ENCODE assay signal across 29 mouse cellular contexts in the genomic region with DNA sequence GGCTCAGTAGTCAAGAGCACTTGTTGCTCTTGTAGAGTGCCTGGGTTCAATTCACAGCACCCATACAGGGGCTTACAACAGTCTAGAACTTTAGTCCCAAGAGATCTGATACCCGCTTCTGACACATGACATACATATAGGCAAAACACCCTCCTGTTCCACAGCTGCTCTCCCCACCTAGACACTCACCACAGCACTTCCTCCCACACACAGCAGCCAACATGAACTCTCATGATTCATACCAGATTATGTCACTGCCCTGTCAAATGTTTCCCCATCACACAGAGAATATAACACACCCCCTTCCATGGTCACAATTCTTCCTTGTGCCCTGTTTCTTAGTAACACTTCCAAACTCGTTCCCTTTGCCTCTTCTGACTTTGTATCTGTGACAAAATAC.
DNase-seq lines count a peak whose midpoint lies in the region; ATAC-seq and TF ChIP-seq lines count a peak whose summit lies in the region.
"Had no signal": no experiment of that assay in that cellular context is flagged by ENCODE, and none has a peak within 500 bp of the region (broad histone marks: within the 10 kb centered on the region; RNA-seq: fewer than 3 reads in every experiment).

No protein-coding gene starts in this region.

- no peak overlapping the region for H3K27ac ChIP-seq in lung, postnatal 0 days (ENCODE audit: low read length)
- H3K27ac ChIP-seq: hindbrain, embryonic 13.5 days; limb, embryonic 10.5 days; limb, embryonic 15.5 days; liver, embryonic 13.5 days; neural tube, embryonic 12.5 days had no signal

- H3K9me3 ChIP-seq in lung, postnatal 0 days (ENCODE audit: low read length) = no peaks in the 10 kb centered on the region
- H3K9me3 ChIP-seq: hindbrain, embryonic 13.5 days; limb, embryonic 10.5 days; limb, embryonic 15.5 days; liver, embryonic 13.5 days; neural tube, embryonic 12.5 days had no signal

- H3K27me3 ChIP-seq in lung, postnatal 0 days (replicated peaks; ENCODE audit: insufficient read depth, low read length) = no peaks in the 10 kb centered on the region
- H3K27me3 ChIP-seq in C2C12 (ENCODE audit: control insufficient read depth, insufficient read depth, insufficient read length) = no peaks in the 10 kb centered on the region
- H3K27me3 ChIP-seq: hindbrain, embryonic 13.5 days; limb, embryonic 15.5 days; liver, embryonic 13.5 days; neural tube, embryonic 12.5 days had no signal

- H3K79me3 ChIP-seq in C2C12 (ENCODE audit: low read depth) = no peaks in the 10 kb centered on the region

- no peak overlapping the region for H3K4me3 ChIP-seq in lung, postnatal 0 days (ENCODE audit: low read depth, low read length)
- H3K4me3 ChIP-seq in C2C12 (ENCODE audit: insufficient read depth, poor library complexity, severe bottlenecking) = no peak overlapping the region
- H3K4me3 ChIP-seq: erythroblast, embryonic 14.5 days; hindbrain, embryonic 13.5 days; limb, embryonic 10.5 days; limb, embryonic 15.5 days; liver, embryonic 13.5 days; neural tube, embryonic 12.5 days had no signal

- no peak for TF ChIP-seq CTCF in lung, postnatal 0 days (IDR thresholded peaks at IDR 0.05)
- TF ChIP-seq CTCF in C2C12 (IDR thresholded peaks at IDR 0.05; ENCODE audit: control insufficient read depth, insufficient read depth, insufficient read length) = no peak

- no peak overlapping the region for H3K4me2 ChIP-seq in lung, postnatal 0 days (replicated peaks; ENCODE audit: low read depth, low read length)
- H3K4me2 ChIP-seq: heart, embryonic 11.5 days; hindbrain, embryonic 13.5 days; limb, embryonic 15.5 days; liver, embryonic 13.5 days; midbrain, embryonic 11.5 days; neural tube, embryonic 12.5 days had no signal

- no peaks in the 10 kb centered on the region for H3K4me1 ChIP-seq in lung, postnatal 0 days (ENCODE audit: insufficient read depth, low read depth, low read length)
- H3K4me1 ChIP-seq: hindbrain, embryonic 13.5 days; liver, embryonic 13.5 days; neural tube, embryonic 12.5 days had no signal

- H3K79me2 ChIP-seq in C2C12 (ENCODE audit: control insufficient read depth, insufficient read depth) = no peaks in the 10 kb centered on the region

- 78% methylated on average over 2 of the region's 2 CpGs for WGBS in lung, postnatal 0 days

- peak; percentile 21 for DNase-seq in lung, postnatal 0 days (ENCODE audit: low spot score)
- no peak for DNase-seq in lung, postnatal 25 days (ENCODE audit: low spot score)
- DNase-seq in adipocyte (ENCODE audit: low spot score) = no peak
- DNase-seq in ovary, adult 18-20 months (ENCODE audit: low spot score) = no peak
- no peak for DNase-seq in gastrocnemius, postnatal 25 days
- DNase-seq: adrenal gland, postnatal 25 days; cerebellum, adult 11-12 months; cerebellum, adult 9-11 months; forebrain, postnatal 0 days; kidney, adult 9 months; kidney, postnatal 10 days; layer of hippocampus, adult 9-11 months; liver, embryonic 13.5 days; lung, adult 18-20 months; lung, postnatal 10 days; right cerebral cortex, postnatal 4 days; thymus, postnatal 25 days had no signal

- H3K36me3 ChIP-seq in lung, postnatal 0 days (ENCODE audit: insufficient read depth, low read length) = no peaks in the 10 kb centered on the region
- H3K36me3 ChIP-seq in C2C12 (ENCODE audit: control insufficient read depth, insufficient read depth) = no peaks in the 10 kb centered on the region
- H3K36me3 ChIP-seq: hindbrain, embryonic 13.5 days; limb, embryonic 10.5 days; limb, embryonic 15.5 days; liver, embryonic 13.5 days; neural tube, embryonic 12.5 days had no signal

- no peak overlapping the region for H3ac ChIP-seq in C2C12 (ENCODE audit: control insufficient read depth, insufficient read length, low read depth)

- no peak overlapping the region for H3K9ac ChIP-seq in lung, postnatal 0 days (replicated peaks; ENCODE audit: low read depth)
- H3K9ac ChIP-seq: forebrain, postnatal 0 days; hindbrain, embryonic 13.5 days; limb, embryonic 15.5 days; liver, embryonic 13.5 days; neural tube, embryonic 12.5 days had no signal

- no peak for TF ChIP-seq EP300 in lung, postnatal 0 days (IDR thresholded peaks at IDR 0.05)

- no peak for ATAC-seq in lung, postnatal 0 days
- ATAC-seq in hematopoietic stem cell, adult 5-6 weeks (replicated peaks in 1 of 2; ENCODE audit: insufficient read depth in 1 of 2, low FRiP score in 2 of 2, low TSS enrichment in 1 of 2, low read depth in 1 of 2, poor library complexity in 2 of 2, severe bottlenecking in 2 of 2) = peak; percentile 59 to 75
- ATAC-seq: CD4-positive, CD25-positive, alpha-beta regulatory T cell, adult 4 months; forebrain, postnatal 0 days; intestine, embryonic 16.5 days; midbrain, embryonic 16.5 days had no signal

TF ChIP-seq in C2C12, 6 proteins besides CTCF, POLR2A, EP300 and RAD21:
- TF ChIP-seq MYOD1 (IDR thresholded peaks at IDR 0.05; ENCODE audit: control insufficient read depth, insufficient read length, low read depth) = peak; percentile 65
- no peak for TF ChIP-seq USF1 (IDR thresholded peaks at IDR 0.05; ENCODE audit: low read depth)
